Mouse (Mus musculus) thymus, postnatal 25 days (tissue): ENCODE data around the gene Psme2.
A peak's percentile ranks its signal among the peaks of the same experiment; 100 is the strongest.

Experiments
- DNase-seq: peaks from one replicate; pipeline ENCODE4 v3.0.0; 2022

Gene Psme2

GRCm38 (mm10) chr14:55561860-55562259 lies 29.1 kb downstream of the Psme2 start:
- DNase-seq: no peak

GRCm38 (mm10) chr14:55560202-55561073 lies 30.5 kb downstream of the Psme2 start, which contains the start of gene A730061H03Rik:
TSS of gene A730061H03Rik (minus strand) at chr14:55560406.
- peak; percentile 97 for DNase-seq

GRCm38 (mm10) chr14:55559799-55560201 lies 31.1 kb downstream of the Psme2 start, which contains the start of gene Dcaf11:
TSS of gene Dcaf11 (plus strand) at chr14:55560006.
- DNase-seq: peak; percentile 88

GRCm38 (mm10) chr14:55558740-55559448 lies 32.0 kb downstream of the Psme2 start:
- no peak for DNase-seq

- DNase-seq: no peak
Observed at GRCm38 (mm10) chr14:55557587-55557986, 33.3 kb downstream of the Psme2 start.

- peak; percentile 63 for DNase-seq
Observed at GRCm38 (mm10) chr14:55557003-55557402, 33.9 kb downstream of the Psme2 start.

GRCm38 (mm10) chr14:55555788-55556187 lies 35.1 kb downstream of the Psme2 start:
- DNase-seq: no peak

- no peak for DNase-seq
Observed at GRCm38 (mm10) chr14:55554635-55555034, 36.3 kb downstream of the Psme2 start.

GRCm38 (mm10) chr14:55551794-55552193 lies 39.1 kb downstream of the Psme2 start:
- no peak for DNase-seq

GRCm38 (mm10) chr14:55551347-55551746 lies 39.6 kb downstream of the Psme2 start:
- DNase-seq: no peak

GRCm38 (mm10) chr14:55550191-55550590 lies 40.7 kb downstream of the Psme2 start:
- no peak for DNase-seq

- DNase-seq: no peak
Observed at GRCm38 (mm10) chr14:55544334-55544733, 46.6 kb downstream of the Psme2 start.

GRCm38 (mm10) chr14:55542268-55542667 lies 48.6 kb downstream of the Psme2 start:
- no peak for DNase-seq

GRCm38 (mm10) chr14:55540787-55541321 lies 50.1 kb downstream of the Psme2 start:
- DNase-seq: peak; percentile 45

GRCm38 (mm10) chr14:55540067-55540786 lies 50.7 kb downstream of the Psme2 start, which contains the start of gene Pck2:
TSS of gene Pck2 (plus strand) at chr14:55540266.
- DNase-seq: peak; percentile 38
